Mouse (Mus musculus) embryonic facial prominence, embryonic 12.5 days (tissue): ENCODE measurements at regions not wholly inside any gene's neighbourhood (a gene's known extent, or its start where the extent isn't known, plus 50 kb on each side); places are given as distances from the start of the nearest gene placed in this dataset.
A peak's percentile ranks its signal among the peaks of the same experiment; 100 is the strongest.

Source experiments
- ATAC-seq: fragments of 200-750 bp; cut with Nextera tagmentation; 2 replicates; pipeline ENCODE4 v1.8.0; 2017; ENCODE audit not compliant: insufficient number of reproducible peaks, insufficient read depth, low FRiP score, low TSS enrichment
- H3K27ac ChIP-seq: fragments of 300-500 bp; sonication (generic); 2 replicates; pipeline ENCODE4 v1.5.1; 2016; ENCODE audit warnings: mild to moderate bottlenecking
- H3K27me3 ChIP-seq: fragments of 300-500 bp; sonication (generic); 2 replicates; pipeline ENCODE4 v1.6.1; 2016; ENCODE audit warnings: mild to moderate bottlenecking, moderate library complexity
- H3K36me3 ChIP-seq: fragments of 300-500 bp; sonication (generic); 2 replicates; pipeline ENCODE4 v1.6.1; 2016; ENCODE audit warnings: mild to moderate bottlenecking
- H3K4me1 ChIP-seq: fragments of 300-500 bp; sonication (generic); 2 replicates; pipeline ENCODE4 v1.6.1; 2016
- H3K4me2 ChIP-seq: fragments of 300-500 bp; sonication (generic); replicated peaks from 2 replicates; pipeline ENCODE4 v1.6.1; 2016; ENCODE audit warnings: mild to moderate bottlenecking, moderate library complexity
- H3K4me3 ChIP-seq: fragments of 300-500 bp; sonication (generic); 2 replicates; pipeline ENCODE4 v1.5.1; 2016; ENCODE audit warnings: mild to moderate bottlenecking
- H3K9ac ChIP-seq: fragments of 300-500 bp; sonication (generic); 2 replicates; pipeline ENCODE4 v1.6.1; 2016; ENCODE audit warnings: mild to moderate bottlenecking, moderate library complexity
- H3K9me3 ChIP-seq: fragments of 300-500 bp; sonication (generic); 2 replicates; pipeline ENCODE4 v1.6.1; 2016; ENCODE audit warnings: mild to moderate bottlenecking, moderate library complexity
- WGBS: fragments of 180-500 bp; shearing (Covaris S2); methylation state at CpG from one replicate; pipeline ENCODE4 v1.1.7; 2016; 5-methylcytosine and 5-hydroxymethylcytosine counted together

- H3K9me3 ChIP-seq, result no peaks in the 10 kb centered on the region
- no peak for ATAC-seq
- no peak overlapping the region for H3K4me3 ChIP-seq
- no peaks in the 10 kb centered on the region for H3K27me3 ChIP-seq
- no peak overlapping the region for H3K27ac ChIP-seq
- no peak overlapping the region for H3K4me2 ChIP-seq
- 67% methylated on average over 4 of the region's 4 CpGs for WGBS
- H3K36me3 ChIP-seq, result no peaks in the 10 kb centered on the region
- no peak overlapping the region for H3K9ac ChIP-seq
- H3K4me1 ChIP-seq, result peaks cover 4% of the 10 kb centered on the region; the same call in 1 of the 2 replicates
Measured at GRCm38 (mm10) chr4:31760116-31760515, 203.8 kb upstream of the Map3k7 start.

DNA sequence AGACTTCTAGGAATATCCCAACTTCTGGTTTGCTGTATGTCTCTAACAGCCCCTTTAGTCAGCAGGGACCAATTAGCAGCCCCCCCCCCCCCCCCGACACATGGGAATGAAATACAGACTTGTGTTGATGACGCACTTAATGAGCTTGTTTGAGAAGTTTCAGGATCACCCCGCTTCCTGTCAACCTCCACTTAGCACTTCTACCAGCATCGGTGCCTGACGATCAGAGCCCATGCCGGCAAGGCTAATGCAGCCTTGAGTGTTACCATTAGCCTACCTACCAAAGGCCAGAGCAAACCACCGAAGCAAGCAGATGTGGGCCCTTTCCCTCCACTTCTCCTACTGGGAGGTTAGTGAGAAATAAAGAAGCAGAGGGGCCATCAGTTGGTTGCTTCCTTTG lies 201.7 kb upstream of the Map3k7 start:
- H3K27ac ChIP-seq, result no peak overlapping the region
- no peak overlapping the region for H3K4me3 ChIP-seq
- peaks cover 4% of the 10 kb centered on the region; the same call in 1 of the 2 replicates for H3K4me1 ChIP-seq
- 53% methylated on average over 7 of the region's 7 CpGs for WGBS
- no peaks in the 10 kb centered on the region for H3K36me3 ChIP-seq
- H3K4me2 ChIP-seq, result no peak overlapping the region
- no peak for ATAC-seq
- H3K9me3 ChIP-seq, result no peaks in the 10 kb centered on the region
- H3K27me3 ChIP-seq, result no peaks in the 10 kb centered on the region
- H3K9ac ChIP-seq, result no peak overlapping the region

GRCm38 (mm10) chr4:31768026-31768626 lies 195.8 kb upstream of the Map3k7 start:
- peak; percentile 67; the same call in 1 of the 2 replicates for ATAC-seq
- Histone ChIP-seq H3K36me3 (no peaks in the 10 kb centered on the region), H3K4me3 (no peak overlapping the region), H3K4me1 (no peaks in the 10 kb centered on the region), H3K27ac (no peak overlapping the region), H3K4me2 (no peak overlapping the region), H3K9me3 (no peaks in the 10 kb centered on the region), H3K9ac (no peak overlapping the region), H3K27me3 (no peaks in the 10 kb centered on the region)
- WGBS, result 61% methylated on average over 6 of the region's 6 CpGs

DNA sequence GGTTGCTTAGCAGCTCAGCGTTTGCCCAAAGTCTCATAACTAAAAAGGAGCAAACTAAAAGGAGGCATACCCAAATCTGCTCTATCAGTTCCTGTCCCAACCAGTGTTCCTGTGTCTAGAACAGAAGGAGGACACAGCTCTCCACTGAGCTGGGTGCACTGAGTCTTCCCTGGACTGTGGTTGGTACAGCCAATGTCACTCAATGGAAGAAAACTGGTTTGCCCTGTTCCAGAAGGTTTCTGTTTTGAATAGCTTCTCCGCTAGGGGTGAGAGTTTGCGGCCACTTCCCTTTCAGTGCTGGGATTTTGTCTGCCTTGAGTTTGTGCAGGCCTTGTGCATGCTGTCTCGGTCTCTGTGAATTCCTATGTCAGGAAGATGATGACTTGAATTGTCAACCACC lies 194.6 kb upstream of the Map3k7 start:
- Histone ChIP-seq H3K9ac (no peak overlapping the region), H3K4me1 (no peaks in the 10 kb centered on the region), H3K27ac (no peak overlapping the region), H3K36me3 (no peaks in the 10 kb centered on the region), H3K27me3 (no peaks in the 10 kb centered on the region), H3K4me2 (no peak overlapping the region), H3K4me3 (no peak overlapping the region), H3K9me3 (no peaks in the 10 kb centered on the region)
- no peak for ATAC-seq
- WGBS, result 80% methylated on average over 4 of the region's 4 CpGs

- no peaks in the 10 kb centered on the region for H3K4me1 ChIP-seq
- 76% methylated on average over 1 of the region's 1 CpGs for WGBS
- no peaks in the 10 kb centered on the region for H3K9me3 ChIP-seq
- no peak overlapping the region for H3K9ac ChIP-seq
- H3K4me3 ChIP-seq, result no peak overlapping the region
- no peak overlapping the region for H3K4me2 ChIP-seq
- no peaks in the 10 kb centered on the region for H3K36me3 ChIP-seq
- no peak for ATAC-seq
- H3K27ac ChIP-seq, result no peak overlapping the region
- no peaks in the 10 kb centered on the region for H3K27me3 ChIP-seq
Measured at GRCm38 (mm10) chr4:31786284-31786683, 177.6 kb upstream of the Map3k7 start.

DNA sequence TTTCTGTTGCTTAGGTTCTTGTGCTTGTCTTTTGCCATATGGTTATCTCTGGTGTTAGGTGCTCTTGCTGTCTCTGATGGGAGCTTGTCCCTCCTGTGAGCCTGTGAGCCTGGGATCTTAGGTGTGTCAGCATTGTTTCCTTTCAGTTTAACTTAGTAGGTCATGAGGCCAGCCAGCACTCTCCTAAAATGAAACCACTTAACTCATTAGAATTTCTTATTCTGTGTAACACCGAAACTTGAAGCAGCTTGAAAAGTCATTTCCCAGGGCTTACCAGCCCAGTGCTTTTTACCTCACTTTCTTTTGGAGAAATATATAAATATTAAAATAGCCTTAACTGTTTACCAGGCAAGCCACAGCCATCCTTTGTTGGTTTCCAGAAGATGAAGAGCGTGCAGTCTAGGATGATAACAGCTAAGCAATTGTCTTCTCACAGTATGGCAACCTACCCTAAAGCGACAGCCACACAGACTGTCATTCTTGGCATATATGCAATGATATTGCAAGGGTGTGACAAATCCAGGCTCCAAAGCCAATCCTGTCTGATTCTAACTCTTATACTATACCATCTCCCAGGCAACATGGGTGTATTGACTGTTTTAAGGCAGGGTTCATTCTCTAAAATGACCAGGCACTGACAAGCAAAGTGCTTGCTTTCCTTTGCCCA lies 146.2 kb upstream of the Map3k7 start:
- Histone ChIP-seq H3K4me2 (no peak overlapping the region), H3K9ac (no peak overlapping the region), H3K36me3 (no peaks in the 10 kb centered on the region), H3K4me1 (peaks cover 5% of the 10 kb centered on the region; the same call in 1 of the 2 replicates), H3K27ac (no peak overlapping the region), H3K9me3 (no peaks in the 10 kb centered on the region), H3K27me3 (no peaks in the 10 kb centered on the region), H3K4me3 (no peak overlapping the region)
- WGBS, result 86% methylated on average over 3 of the region's 3 CpGs
- 0 out of 2 replicates have a peak, but pooled peaks have one; percentile 22 for ATAC-seq

- no peak for ATAC-seq
- Histone ChIP-seq H3K27me3 (no peaks in the 10 kb centered on the region), H3K9ac (no peak overlapping the region), H3K27ac (no peak overlapping the region), H3K4me2 (no peak overlapping the region), H3K9me3 (no peaks in the 10 kb centered on the region), H3K36me3 (no peaks in the 10 kb centered on the region), H3K4me3 (no peak overlapping the region), H3K4me1 (peaks cover 15% of the 10 kb centered on the region)
- 59% methylated on average over 18 of the region's 18 CpGs for WGBS
Measured at GRCm38 (mm10) chr4:31819521-31820259, 144.2 kb upstream of the Map3k7 start.

DNA sequence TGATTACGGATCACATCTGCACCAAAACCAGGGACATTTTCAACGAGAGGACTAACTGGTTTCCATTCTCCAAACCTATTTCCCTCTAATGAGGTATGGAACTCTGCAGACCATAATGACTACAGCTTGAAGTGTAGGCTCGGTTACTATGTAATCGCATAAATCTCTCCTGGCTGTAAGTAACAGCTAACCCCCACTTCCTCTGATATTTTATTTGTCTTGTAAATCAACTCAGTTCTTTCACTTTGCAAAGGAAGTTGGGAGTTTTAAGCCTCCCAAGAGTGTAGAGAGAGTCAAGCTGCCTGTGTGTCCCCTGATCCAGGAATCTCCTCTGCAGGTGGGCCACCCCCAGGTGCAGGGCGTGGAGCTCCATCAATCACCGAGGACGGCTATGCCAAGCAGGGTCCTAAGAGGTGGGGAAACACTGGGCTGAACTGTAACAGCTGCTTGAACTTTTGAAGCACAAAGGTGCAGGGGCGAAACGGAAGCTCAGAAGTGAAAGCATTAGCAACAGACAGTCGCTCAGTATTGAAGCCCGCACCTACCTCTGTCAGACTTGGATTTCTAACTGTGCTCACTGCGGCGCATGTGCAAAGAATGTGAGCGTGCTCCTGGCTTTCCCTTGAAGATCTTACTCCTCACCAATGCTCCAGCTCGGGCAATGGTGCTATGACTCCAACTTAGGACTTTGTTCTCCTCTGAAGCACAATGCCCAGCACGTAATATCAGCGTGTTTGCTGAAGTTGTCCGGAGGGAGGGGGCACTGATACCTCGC lies 140.1 kb upstream of the Map3k7 start:
- 38% methylated on average over 19 of the region's 19 CpGs for WGBS
- ATAC-seq, result peak; percentile 23
- no peak overlapping the region for H3K9ac ChIP-seq

DNA sequence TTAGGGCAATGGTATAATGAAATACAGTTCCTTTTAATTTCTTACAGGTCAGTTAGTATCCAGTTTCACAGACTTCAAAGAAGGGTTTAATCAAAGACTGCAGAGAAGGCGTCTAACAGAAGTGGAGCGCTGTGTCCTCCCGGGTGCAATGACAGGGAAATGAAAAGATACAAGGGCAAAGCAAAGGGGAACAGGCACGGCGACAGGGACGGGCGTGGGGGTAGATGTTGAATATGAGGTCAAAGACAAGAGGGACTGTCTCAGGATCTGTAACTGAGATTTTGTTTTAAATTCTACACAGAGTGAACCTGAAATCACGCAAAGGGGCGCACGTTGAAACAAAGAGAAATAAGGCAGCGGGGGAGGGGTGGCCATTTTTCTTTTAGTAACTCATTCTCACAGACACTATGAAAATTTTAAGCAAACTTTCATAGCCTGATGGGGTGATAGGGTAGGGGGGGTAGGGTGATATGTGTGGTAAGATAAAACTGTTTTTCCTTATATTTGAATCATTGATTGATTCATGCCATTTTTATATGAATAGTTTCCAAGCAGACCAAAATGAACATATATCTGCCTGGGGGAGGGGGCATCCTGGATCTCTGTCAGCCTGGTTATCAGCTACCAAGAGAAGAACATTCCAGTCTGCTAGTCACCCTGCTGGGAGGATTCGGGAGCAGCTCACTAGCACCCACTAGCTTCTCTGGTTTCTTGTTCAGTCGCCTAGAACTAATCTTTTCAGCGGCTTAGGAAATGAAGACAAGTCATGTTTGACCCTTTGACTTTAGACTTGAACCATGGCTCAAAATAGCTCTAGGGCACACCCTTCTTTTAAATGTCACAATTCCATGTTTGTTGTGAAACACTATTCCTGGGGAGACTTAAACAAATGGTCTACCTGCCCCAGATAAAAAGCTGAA lies 139.1 kb upstream of the Map3k7 start:
- H3K4me3 ChIP-seq, result peak overlapping the region; percentile 15; the same call in 1 of the 2 replicates
- no peak overlapping the region for H3K9ac ChIP-seq
- no peak for ATAC-seq
- no peaks in the 10 kb centered on the region for H3K27me3 ChIP-seq
- H3K27ac ChIP-seq, result no peak overlapping the region
- peak overlapping the region; percentile 50 for H3K4me2 ChIP-seq
- H3K9me3 ChIP-seq, result no peaks in the 10 kb centered on the region
- WGBS, result 25% methylated on average over 14 of the region's 14 CpGs
- H3K36me3 ChIP-seq, result no peaks in the 10 kb centered on the region
- H3K4me1 ChIP-seq, result peaks cover 15% of the 10 kb centered on the region; the same call in 1 of the 2 replicates

More for the DNA sequence above, 140.1 kb upstream of the Map3k7 start:
- Histone ChIP-seq H3K9me3 (no peaks in the 10 kb centered on the region), H3K27ac (no peak overlapping the region), H3K4me1 (peaks cover 15% of the 10 kb centered on the region), H3K36me3 (no peaks in the 10 kb centered on the region), H3K27me3 (no peaks in the 10 kb centered on the region), H3K4me3 (peak overlapping the region; percentile 15), H3K4me2 (peak overlapping the region; percentile 50)

- Histone ChIP-seq H3K27ac (no peak overlapping the region), H3K9ac (no peak overlapping the region)
Measured at GRCm38 (mm10) chr4:31825438-31825830, 138.5 kb upstream of the Map3k7 start.

More at GRCm38 (mm10) chr4:31825438-31825830, 138.5 kb upstream of the Map3k7 start:
- 57% methylated on average over 3 of the region's 3 CpGs for WGBS
- no peak overlapping the region for H3K4me2 ChIP-seq
- no peak for ATAC-seq
- no peaks in the 10 kb centered on the region for H3K27me3 ChIP-seq
- no peaks in the 10 kb centered on the region for H3K36me3 ChIP-seq
- H3K4me1 ChIP-seq, result peaks cover 15% of the 10 kb centered on the region; the same call in 1 of the 2 replicates
- H3K4me3 ChIP-seq, result no peak overlapping the region
- H3K9me3 ChIP-seq, result no peaks in the 10 kb centered on the region
